Mouse (Mus musculus) thymus, postnatal 25 days (tissue): ENCODE measurements around the gene Ascl2.
A peak's percentile ranks its signal among the peaks of the same experiment; 100 is the strongest.

ENCODE experiments used
- DNase-seq: peaks from one replicate; pipeline ENCODE4 v3.0.0; 2022

Gene Ascl2

GRCm38 (mm10) chr7:142997403-142998150 is 28.5 kb upstream of the Ascl2 start:
- no peak for DNase-seq

- DNase-seq, result no peak
Measured at GRCm38 (mm10) chr7:142996998-142997397, 27.9 kb upstream of the Ascl2 start.

GRCm38 (mm10) chr7:142995630-142996338 is 26.7 kb upstream of the Ascl2 start:
- DNase-seq, result no peak

GRCm38 (mm10) chr7:142995004-142995403 is 25.9 kb upstream of the Ascl2 start:
- no peak for DNase-seq

- DNase-seq, result no peak
Measured at GRCm38 (mm10) chr7:142987718-142988117, 18.7 kb upstream of the Ascl2 start.

GRCm38 (mm10) chr7:142985146-142985545 is 16.1 kb upstream of the Ascl2 start:
- DNase-seq, result no peak

GRCm38 (mm10) chr7:142981908-142982307 is 12.8 kb upstream of the Ascl2 start:
- no peak for DNase-seq

- peak; percentile 35 for DNase-seq
Measured at GRCm38 (mm10) chr7:142967884-142968808, 918 bp downstream of the Ascl2 start.

GRCm38 (mm10) chr7:142967414-142967883 is 1.6 kb downstream of the Ascl2 start:
- no peak for DNase-seq

- DNase-seq, result no peak
Measured at GRCm38 (mm10) chr7:142959752-142960151, 9.3 kb downstream of the Ascl2 start.

GRCm38 (mm10) chr7:142958817-142959216 is 10.2 kb downstream of the Ascl2 start:
- DNase-seq, result no peak

GRCm38 (mm10) chr7:142956018-142956417 is 13.0 kb downstream of the Ascl2 start:
- no peak for DNase-seq

- DNase-seq, result no peak
Measured at GRCm38 (mm10) chr7:142949568-142949967, 19.5 kb downstream of the Ascl2 start.

GRCm38 (mm10) chr7:142937631-142938030 is 31.4 kb downstream of the Ascl2 start:
- no peak for DNase-seq

- DNase-seq, result no peak
Measured at GRCm38 (mm10) chr7:142935708-142936107, 33.4 kb downstream of the Ascl2 start.

- no peak for DNase-seq
Measured at GRCm38 (mm10) chr7:142932469-142932868, 36.6 kb downstream of the Ascl2 start.

GRCm38 (mm10) chr7:142931028-142931427 is 38.0 kb downstream of the Ascl2 start, which contains the start of gene Th:
Th (minus strand) TSS chr7:142931128.
- DNase-seq, result no peak

GRCm38 (mm10) chr7:142929516-142929915 is 39.5 kb downstream of the Ascl2 start:
- no peak for DNase-seq

GRCm38 (mm10) chr7:142927293-142927692 is 41.8 kb downstream of the Ascl2 start:
- no peak for DNase-seq

- peak; percentile 85 for DNase-seq
Measured at GRCm38 (mm10) chr7:142918641-142919628, 50.1 kb downstream of the Ascl2 start.

- DNase-seq, result no peak
Measured at GRCm38 (mm10) chr7:142917659-142918058, 51.4 kb downstream of the Ascl2 start.
